Mouse (Mus musculus): ENCODE measurements around the gene Mafb.

DNA sequence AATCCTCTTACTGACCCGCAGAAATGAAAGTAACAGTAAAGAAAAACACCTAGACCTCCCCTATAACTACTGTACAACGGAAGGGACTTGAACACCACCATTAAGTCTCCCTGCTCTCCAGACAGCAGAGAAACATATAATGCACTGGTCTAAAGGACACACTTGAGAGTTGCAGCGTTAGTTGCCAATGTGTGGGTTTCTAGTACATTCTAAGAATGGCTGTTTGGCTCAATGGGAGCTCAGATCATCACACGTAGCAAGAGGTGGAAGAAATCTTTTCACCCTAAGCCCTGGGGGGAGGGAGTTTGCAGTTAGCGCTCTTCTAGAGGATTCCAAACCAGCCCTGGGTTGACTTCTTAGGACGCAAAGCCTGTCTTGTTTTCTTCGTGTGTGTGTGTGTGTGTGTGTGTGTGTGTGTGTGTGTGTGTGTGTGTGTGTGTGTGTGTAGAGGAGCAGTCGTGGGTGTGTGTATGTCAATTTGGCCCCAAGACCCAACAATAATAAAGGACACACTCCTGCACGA, 2.7 kb downstream of the Mafb start:
- TF ChIP-seq EP300 (optimal IDR thresholded peaks at IDR 0.05), result no peak
- TF ChIP-seq CTCF (IDR thresholded peaks at IDR 0.05; ENCODE audit: low read depth), result no peak

Data from stomach, postnatal 0 days (tissue).